Mouse (Mus musculus) ES-Bruce4 (cell line): ENCODE results near the gene Icam1. TPM values are rescaled to one million over a fixed set of nuclear protein-coding genes. Genes with fewer than 3 reads are reported as not detected.

Source experiments
- H3K27ac ChIP-seq: 2 replicates; pipeline ENCODE4 v1.5.1; 2012; ENCODE audit warnings: low read length, inconsistent platforms; ENCODE audit not compliant: insufficient read depth
- H3K27me3 ChIP-seq: 2 replicates; pipeline ENCODE4 v1.6.1; 2012; ENCODE audit warnings: mild to moderate bottlenecking, low read length, inconsistent platforms; ENCODE audit not compliant: control insufficient read depth, poor library complexity, insufficient read depth, severe bottlenecking
- H3K36me3 ChIP-seq: 2 replicates; pipeline ENCODE4 v1.6.1; 2012; ENCODE audit warnings: inconsistent platforms, mild to moderate bottlenecking, low read length, moderate library complexity; ENCODE audit not compliant: control insufficient read depth, poor library complexity, insufficient read depth, severe bottlenecking
- H3K4me1 ChIP-seq: one replicate; pipeline ENCODE4 v1.8.1; 2011; ENCODE audit warnings: low read length; ENCODE audit not compliant: control insufficient read depth, insufficient read depth
- H3K4me3 ChIP-seq: 2 replicates; pipeline ENCODE4 v1.5.1; 2011; ENCODE audit warnings: low read depth, mild to moderate bottlenecking, low read length
- H3K9ac ChIP-seq: 2 replicates; pipeline ENCODE4 v1.6.1; 2012; ENCODE audit warnings: low read depth, mild to moderate bottlenecking, inconsistent platforms; ENCODE audit not compliant: poor library complexity, severe bottlenecking
- H3K9me3 ChIP-seq: replicated peaks from 2 replicates; pipeline ENCODE4 v1.6.1; 2012; ENCODE audit warnings: mild to moderate bottlenecking, low read length, inconsistent platforms; ENCODE audit not compliant: control insufficient read depth, poor library complexity, insufficient read depth, severe bottlenecking
- CTCF ChIP-seq: IDR thresholded peaks from one replicate; pipeline ENCODE4 v1.8.1; 2011; ENCODE audit warnings: low read depth, low read length
- EP300 ChIP-seq: IDR thresholded peaks from 2 replicates; pipeline ENCODE4 v1.6.1; 2011; ENCODE audit warnings: low read depth, low read length; ENCODE audit not compliant: insufficient read depth
- POLR2A ChIP-seq: IDR thresholded peaks from one replicate; pipeline ENCODE4 v1.8.1; 2011; ENCODE audit warnings: low read length; ENCODE audit not compliant: insufficient read depth
- polyA plus RNA-seq: library from polyadenylated mRNA; stranded (reverse); fragments of >200 nt; gene quantifications from 2 replicates; pipeline ENCODE4 v1.2.4, GENCODE M21; 2011; ENCODE audit warnings: low read depth; ENCODE audit not compliant: missing spikeins, insufficient read depth, insufficient read length

Gene Icam1
- polyA plus RNA-seq, 1 experiment = 25.7 TPM

GRCm38 (mm10) chr9:20973001-20973681 is 42.6 kb upstream of the Icam1 start:
- no peaks in the 10 kb centered on the region for H3K9me3 ChIP-seq
- H3K27me3 ChIP-seq = no peaks in the 10 kb centered on the region
- TF ChIP-seq EP300 (no peak), CTCF (no peak), POLR2A (no peak)
- H3K27ac ChIP-seq = peak overlapping the region; percentile 69
- peak overlapping the region; percentile 75 for H3K9ac ChIP-seq
- H3K4me3 ChIP-seq = peak overlapping the region; percentile 52
- peaks cover 12% of the 10 kb centered on the region for H3K4me1 ChIP-seq
- H3K36me3 ChIP-seq = peaks cover 11% of the 10 kb centered on the region

- no peak for TF ChIP-seq EP300
- TF ChIP-seq CTCF = no peak
- no peak for TF ChIP-seq POLR2A
- H3K9me3 ChIP-seq = no peaks in the 10 kb centered on the region
- H3K27ac ChIP-seq = peak overlapping the region; percentile 10; the same call in 1 of the 2 replicates
- H3K36me3 ChIP-seq = peaks cover 6% of the 10 kb centered on the region
- peaks cover 9% of the 10 kb centered on the region for H3K4me1 ChIP-seq
- H3K4me3 ChIP-seq = peak overlapping the region; percentile 28
- no peaks in the 10 kb centered on the region for H3K27me3 ChIP-seq
- H3K9ac ChIP-seq = no peak overlapping the region
These were observed 42.1 kb upstream of the Icam1 start for GRCm38 (mm10) chr9:20973682-20974075.

- peak overlapping the region; percentile 79 for H3K9ac ChIP-seq
- no peaks in the 10 kb centered on the region for H3K9me3 ChIP-seq
- no peaks in the 10 kb centered on the region for H3K36me3 ChIP-seq
- peak overlapping the region; percentile 82 for H3K4me3 ChIP-seq
- TF ChIP-seq EP300 (no peak), CTCF (no peak), POLR2A (no peak)
- H3K27me3 ChIP-seq = no peaks in the 10 kb centered on the region
- peak overlapping the region; percentile 52 for H3K27ac ChIP-seq
- H3K4me1 ChIP-seq = peaks cover 11% of the 10 kb centered on the region
These were observed 40.2 kb upstream of the Icam1 start for GRCm38 (mm10) chr9:20975431-20976215.

- TF ChIP-seq POLR2A (peak; percentile 22), EP300 (peak; percentile 64; the same call in 1 of the 2 replicates), CTCF (no peak)
- Histone ChIP-seq H3K4me1 (peaks cover 13% of the 10 kb centered on the region), H3K36me3 (no peaks in the 10 kb centered on the region), H3K27ac (peak within 1 kb of the TSS; percentile 97), H3K4me3 (peak within 1 kb of the TSS; percentile 82), H3K9me3 (no peaks in the 10 kb centered on the region), H3K27me3 (no peaks in the 10 kb centered on the region), H3K9ac (peak within 1 kb of the TSS; percentile 79)
These were observed 39.4 kb upstream of the Icam1 start, which contains the start of gene S1pr2 for GRCm38 (mm10) chr9:20976216-20976960. S1pr2 (minus strand) TSS chr9:20976781.

- Histone ChIP-seq H3K9me3 (no peaks in the 10 kb centered on the region), H3K4me3 (peak overlapping the region; percentile 82), H3K27ac (peak overlapping the region; percentile 97), H3K4me1 (peaks cover 13% of the 10 kb centered on the region), H3K27me3 (no peaks in the 10 kb centered on the region), H3K9ac (peak overlapping the region; percentile 79; the same call in 1 of the 2 replicates), H3K36me3 (no peaks in the 10 kb centered on the region)
- TF ChIP-seq EP300 (no peak), POLR2A (no peak), CTCF (no peak)
These were observed 38.7 kb upstream of the Icam1 start for GRCm38 (mm10) chr9:20976961-20977689.
